Mouse (Mus musculus): ENCODE measurements around the gene Nol11.

GRCm38 (mm10) chr11:107213745-107214144 lies 24.6 kb upstream of the Nol11 start:
- TF ChIP-seq POLR2A (IDR thresholded peaks at IDR 0.05; ENCODE audit: control insufficient read depth in 1 of 2, insufficient read depth in 1 of 2, low read depth in 1 of 2, low read length in 2 of 2, poor library complexity in 1 of 2) = no peak
- no peak for TF ChIP-seq USF1 (IDR thresholded peaks at IDR 0.05; ENCODE audit: low read depth, low read length)
- TF ChIP-seq E2F4 (IDR thresholded peaks at IDR 0.05; ENCODE audit: borderline replicate concordance, low read depth, low read length) = no peak
- TF ChIP-seq EP300 (IDR thresholded peaks at IDR 0.05; ENCODE audit: low read depth in 1 of 2, low read length in 2 of 2) = no peak
- no peak for TF ChIP-seq POLR2AphosphoS2 (IDR thresholded peaks at IDR 0.05; ENCODE audit: low read length)
- TF ChIP-seq MYC (IDR thresholded peaks at IDR 0.05; ENCODE audit: low read depth, low read length) = no peak
- TF ChIP-seq ZNF384 (IDR thresholded peaks at IDR 0.05; ENCODE audit: low read depth, low read length) = peak; percentile 100
- peak; percentile 28 to 82 (median 44); a peak in 5 of 6 replicates for TF ChIP-seq CTCF (IDR thresholded peaks at IDR 0.05 in 2 of 3, conservative IDR thresholded peaks at IDR 0.05 in 1 of 3; ENCODE audit: control insufficient read depth in 1 of 3, insufficient read depth in 1 of 3, low read depth in 2 of 3, low read length in 3 of 3, poor library complexity in 1 of 3, severe bottlenecking in 1 of 3)
- peak; percentile 91 for TF ChIP-seq RAD21 (IDR thresholded peaks at IDR 0.05; ENCODE audit: low read depth, low read length)
- TF ChIP-seq GABPA (IDR thresholded peaks at IDR 0.05; ENCODE audit: low read depth, low read length) = no peak
- TF ChIP-seq USF2 (IDR thresholded peaks at IDR 0.05; ENCODE audit: borderline replicate concordance in 1 of 2, insufficient read depth in 1 of 2, low read depth in 1 of 2, low read length in 2 of 2) = no peak
- TF ChIP-seq HCFC1 (IDR thresholded peaks at IDR 0.05; ENCODE audit: low read depth, low read length) = no peak; the same call in 1 of the 2 replicates

Measured in MEL (cell line).